Mouse (Mus musculus) thymus, adult 2 months (tissue): ENCODE results near the gene Gm44502.

Experiments
- CTCF ChIP-seq: fragments of 200-500 bp; IDR thresholded peaks from 2 replicates; pipeline ENCODE4 v1.5.1; 2012; ENCODE audit warnings: mild to moderate bottlenecking, control low read depth, low read length, moderate library complexity, borderline replicate concordance; ENCODE audit not compliant: control insufficient read depth, poor library complexity, insufficient read depth; ENCODE audit errors: extremely low read depth
- POLR2A ChIP-seq: fragments of 200-500 bp; IDR thresholded peaks from 2 replicates; pipeline ENCODE4 v1.6.1; 2012; ENCODE audit warnings: mild to moderate bottlenecking, low read length, control low read depth, moderate library complexity; ENCODE audit not compliant: control insufficient read depth, poor library complexity, insufficient read depth; ENCODE audit errors: extremely low read depth

- TF ChIP-seq CTCF (no peak), POLR2A (no peak)
Measured at GRCm38 (mm10) chr15:89477806-89478205, 48.3 kb upstream of the Gm44502 start.
